Mouse (Mus musculus): ENCODE results near the gene Rab11b.

- TF ChIP-seq CTCF (IDR thresholded peaks at IDR 0.05; ENCODE audit: low read depth, low read length): no peak
- no peak for TF ChIP-seq GATA1 (IDR thresholded peaks at IDR 0.05; ENCODE audit: borderline replicate concordance, low read length)
- TF ChIP-seq TAL1 (conservative IDR thresholded peaks at IDR 0.05; ENCODE audit: low read depth, low read length): no peak
- no peak for TF ChIP-seq POLR2AphosphoS5 (IDR thresholded peaks at IDR 0.05; ENCODE audit: insufficient replicate concordance, low read depth, low read length)
- TF ChIP-seq GATA2 (IDR thresholded peaks at IDR 0.05; ENCODE audit: borderline replicate concordance, low read depth, low read length): no peak
These were observed 4.8 kb downstream of the Rab11b start for GRCm38 (mm10) chr17:33755418-33756107.
